Mouse (Mus musculus): ENCODE data around the gene Acta1.

Acta1 gene

GRCm38 (mm10) chr8:123883094-123883493 is 11.5 kb downstream of the Acta1 start:
- no peak for DNase-seq (ENCODE audit: low read depth)

GRCm38 (mm10) chr8:123882412-123882811 is 12.1 kb downstream of the Acta1 start:
- no peak for DNase-seq (ENCODE audit: low read depth)

GRCm38 (mm10) chr8:123880821-123881350 is 13.7 kb downstream of the Acta1 start:
- DNase-seq (ENCODE audit: low read depth) = no peak

GRCm38 (mm10) chr8:123880271-123880670 is 14.3 kb downstream of the Acta1 start:
- no peak for DNase-seq (ENCODE audit: low read depth)

DNA sequence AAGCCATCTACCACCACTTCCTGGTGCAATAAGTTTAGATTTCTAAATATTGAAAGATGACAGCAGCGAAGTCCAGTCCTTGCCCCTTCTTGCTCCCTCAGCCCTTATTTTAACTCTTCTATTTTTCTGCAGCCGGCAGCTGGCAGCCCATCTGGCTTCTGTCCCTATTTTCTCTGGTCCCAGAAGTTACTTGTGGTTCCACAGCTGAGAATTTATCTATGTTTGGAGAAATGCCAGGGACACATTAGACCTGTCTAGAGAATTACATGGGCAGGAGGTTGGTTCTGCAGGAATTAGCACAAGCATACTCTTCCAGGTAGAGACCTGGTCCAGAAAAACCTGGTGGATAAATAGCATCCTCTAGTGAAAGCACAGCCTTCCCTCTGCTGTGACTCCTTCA is 16.7 kb downstream of the Acta1 start:
- DNase-seq (ENCODE audit: low read depth) = no peak

DNA sequence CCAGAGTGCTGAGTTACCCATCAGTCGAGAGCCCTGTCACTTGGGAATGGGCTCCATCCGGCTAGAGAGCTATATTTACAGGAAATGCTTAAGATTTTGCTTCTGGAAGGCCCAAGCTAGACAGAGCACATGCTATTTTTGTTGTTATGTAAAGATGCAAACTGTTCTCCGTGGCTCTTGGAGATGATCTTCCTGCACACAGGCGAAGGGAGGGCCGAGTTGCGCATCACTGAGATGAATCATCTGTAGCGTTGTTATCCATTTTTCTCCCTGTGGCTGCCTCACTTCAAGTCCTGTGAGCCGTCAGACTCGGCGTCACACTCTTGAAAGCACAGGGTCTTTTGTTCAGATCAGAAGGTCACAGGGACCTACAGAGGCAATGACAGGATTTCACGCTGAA is 20.2 kb downstream of the Acta1 start:
- no peak for DNase-seq (ENCODE audit: low read depth)

GRCm38 (mm10) chr8:123873364-123873763 is 21.2 kb downstream of the Acta1 start:
- DNase-seq (ENCODE audit: low read depth) = no peak

DNA sequence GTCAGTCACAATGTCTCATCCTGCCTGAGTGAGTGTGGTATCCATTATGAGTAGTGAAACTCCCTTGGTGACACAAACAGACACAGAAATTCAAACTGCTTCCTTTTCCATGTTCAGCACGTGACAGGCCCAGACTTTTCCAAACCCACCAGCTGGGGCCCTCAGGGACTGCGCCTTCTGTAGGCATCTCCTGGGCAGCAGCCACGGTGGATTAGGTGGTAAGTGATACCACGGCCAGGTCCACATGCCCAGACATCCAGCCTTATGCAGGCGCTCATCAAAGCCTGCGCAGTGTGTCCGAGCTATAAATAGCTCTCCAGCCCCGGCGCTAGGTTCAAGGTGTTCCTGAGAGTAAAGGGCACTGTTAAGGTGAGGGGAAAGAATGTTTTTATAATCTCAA is 22.5 kb downstream of the Acta1 start:
- DNase-seq (ENCODE audit: low read depth) = no peak

- no peak for DNase-seq (ENCODE audit: low read depth)
Observed at GRCm38 (mm10) chr8:123866971-123867370, 27.6 kb downstream of the Acta1 start.

- DNase-seq (ENCODE audit: low read depth) = no peak
Observed at GRCm38 (mm10) chr8:123865786-123866185, 28.8 kb downstream of the Acta1 start.

GRCm38 (mm10) chr8:123860386-123860785 is 34.2 kb downstream of the Acta1 start:
- no peak for DNase-seq (ENCODE audit: low read depth)

GRCm38 (mm10) chr8:123859648-123860259 is 34.8 kb downstream of the Acta1 start, which contains the start of gene Ccsap:
Gene Ccsap (minus strand): TSS chr8:123860209.
- no peak for DNase-seq (ENCODE audit: low read depth)

GRCm38 (mm10) chr8:123858941-123859647 is 35.5 kb downstream of the Acta1 start:
- peak; percentile 94 for DNase-seq (ENCODE audit: low read depth)

DNA sequence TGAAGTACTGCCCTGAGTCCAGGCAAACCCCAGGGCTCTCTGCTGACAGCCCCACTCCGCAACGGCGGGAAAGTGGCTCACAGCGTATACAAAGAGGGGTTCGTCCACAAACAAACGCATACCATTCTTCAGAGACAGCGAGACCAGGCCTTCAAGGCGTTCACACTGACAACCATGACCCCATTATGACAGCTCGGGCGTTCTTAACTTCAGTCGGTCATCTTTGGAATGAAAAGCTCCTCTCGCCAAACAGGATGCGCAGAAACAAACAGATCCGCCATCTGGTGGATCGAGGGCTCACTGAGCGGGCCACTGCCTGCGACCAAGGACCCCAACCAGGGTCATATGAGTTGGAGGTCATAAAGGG is 36.0 kb downstream of the Acta1 start:
- peak; percentile 36 for DNase-seq (ENCODE audit: low read depth)

GRCm38 (mm10) chr8:123857361-123857760 is 37.2 kb downstream of the Acta1 start:
- DNase-seq (ENCODE audit: low read depth) = no peak

DNA sequence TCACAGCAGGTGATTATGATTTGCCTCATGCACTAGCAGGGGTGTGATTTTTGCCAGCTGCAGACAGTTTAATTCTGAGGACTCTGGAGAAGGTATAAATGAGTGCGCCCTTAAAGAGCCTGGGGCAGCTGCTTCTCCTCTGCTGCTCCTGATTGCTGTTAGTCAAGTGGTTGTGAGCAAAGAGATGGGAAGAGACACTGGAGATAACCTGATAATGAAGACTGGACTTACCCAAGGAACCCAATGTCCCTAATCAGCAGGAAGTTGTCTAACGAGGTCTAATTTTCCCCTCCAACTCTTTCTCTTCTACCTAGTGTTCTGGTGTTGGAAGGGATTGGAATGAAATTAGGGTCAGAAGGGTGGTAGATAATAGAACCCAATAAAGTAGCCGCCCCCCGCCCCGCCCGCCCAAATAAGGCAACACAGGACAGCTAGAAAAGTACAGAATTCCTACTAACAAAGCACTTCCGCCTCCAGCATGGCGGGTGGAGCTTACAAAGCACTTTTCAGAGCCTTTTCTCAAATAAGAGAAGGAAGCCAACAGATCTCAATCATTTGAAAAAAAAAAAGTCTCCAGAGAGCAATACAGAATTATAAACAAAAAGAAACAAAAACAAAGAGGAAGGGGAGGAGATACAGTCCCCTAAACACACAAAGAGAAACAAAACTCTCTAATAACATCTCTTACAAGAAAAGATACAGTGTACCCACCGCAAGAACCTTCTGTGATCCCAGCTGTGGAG is 39.6 kb downstream of the Acta1 start:
- no peak for DNase-seq (ENCODE audit: low read depth)

DNA sequence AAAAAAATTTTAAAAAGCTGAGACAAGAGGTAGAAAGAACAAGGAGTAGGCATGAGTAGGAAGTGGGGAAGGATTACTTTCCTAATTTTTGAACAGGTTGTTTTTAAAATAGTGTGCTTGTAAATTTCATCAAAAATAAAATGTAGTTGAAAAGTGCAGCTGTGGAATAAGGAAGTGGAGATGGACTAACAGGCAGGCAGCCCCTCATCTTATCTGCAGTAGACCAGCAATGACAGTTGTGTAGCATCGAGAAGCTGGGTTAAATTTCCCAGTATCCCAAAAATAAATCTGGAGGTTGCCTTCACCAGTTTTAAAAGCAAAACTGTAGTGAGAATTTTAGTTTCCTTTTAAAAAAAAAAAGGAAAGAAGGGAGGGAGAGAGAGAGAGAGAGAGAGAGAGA is 40.3 kb downstream of the Acta1 start:
- DNase-seq (ENCODE audit: low read depth) = no peak

DNA sequence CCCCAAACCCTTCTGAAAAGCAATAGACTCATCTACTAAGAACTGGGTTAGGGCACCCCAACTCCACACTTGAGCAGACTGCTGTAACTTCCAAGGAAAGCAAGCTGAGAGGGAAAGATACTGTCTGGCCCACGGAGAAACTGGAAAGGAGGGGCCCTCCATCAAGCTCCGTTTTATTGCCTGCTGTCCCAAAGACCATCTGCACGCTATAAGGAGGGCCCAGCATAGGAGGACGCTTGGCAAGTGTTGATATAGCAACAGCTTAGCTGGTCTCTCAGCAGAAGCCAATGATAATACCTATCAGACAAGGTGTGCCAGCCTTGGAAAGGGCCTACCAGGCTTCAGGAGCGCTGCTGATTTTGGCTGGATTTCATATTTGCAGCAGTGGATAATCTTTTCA is 43.0 kb downstream of the Acta1 start:
- DNase-seq (ENCODE audit: low read depth) = no peak

DNA sequence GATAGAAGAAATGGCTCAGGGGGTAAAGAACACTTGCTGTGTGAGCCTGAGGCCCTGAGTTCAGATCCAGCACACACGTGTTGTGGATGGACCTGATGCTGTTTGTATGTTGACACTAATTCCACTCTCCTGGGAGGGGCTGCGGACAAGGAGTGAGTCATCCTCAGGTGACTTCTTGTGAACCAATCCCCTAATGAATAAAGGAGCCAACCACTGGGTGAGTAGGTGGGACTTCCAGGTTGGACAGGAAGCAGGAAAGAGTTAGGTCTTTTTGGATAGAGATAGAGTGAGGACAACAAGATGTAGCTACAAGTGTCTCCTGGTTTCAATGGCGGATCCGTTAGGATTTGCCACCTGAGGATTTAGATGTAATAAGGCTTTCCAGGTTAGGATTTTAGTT is 45.2 kb downstream of the Acta1 start:
- no peak for DNase-seq (ENCODE audit: low read depth)

GRCm38 (mm10) chr8:123847546-123847945 is 47.0 kb downstream of the Acta1 start:
- no peak for DNase-seq (ENCODE audit: low read depth)

DNA sequence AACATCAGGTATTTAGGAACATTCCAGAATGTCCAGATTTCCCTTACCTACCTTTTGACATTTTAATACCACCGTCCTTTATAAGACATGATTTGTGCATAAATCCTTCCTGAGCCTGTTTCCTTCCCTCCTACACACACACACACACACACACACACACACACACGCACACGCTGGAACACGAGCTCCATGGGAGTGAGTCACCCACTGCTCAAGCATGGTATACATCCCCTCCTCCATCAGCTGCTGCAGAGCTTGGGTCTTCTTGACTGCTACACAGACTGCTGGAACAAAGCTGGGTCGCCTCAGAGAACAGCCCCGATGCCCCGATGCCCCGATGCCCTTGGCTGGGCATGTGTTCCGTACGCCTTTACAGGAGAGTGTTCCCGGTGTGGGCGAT is 48.0 kb downstream of the Acta1 start:
- DNase-seq (ENCODE audit: low read depth) = no peak

DNA sequence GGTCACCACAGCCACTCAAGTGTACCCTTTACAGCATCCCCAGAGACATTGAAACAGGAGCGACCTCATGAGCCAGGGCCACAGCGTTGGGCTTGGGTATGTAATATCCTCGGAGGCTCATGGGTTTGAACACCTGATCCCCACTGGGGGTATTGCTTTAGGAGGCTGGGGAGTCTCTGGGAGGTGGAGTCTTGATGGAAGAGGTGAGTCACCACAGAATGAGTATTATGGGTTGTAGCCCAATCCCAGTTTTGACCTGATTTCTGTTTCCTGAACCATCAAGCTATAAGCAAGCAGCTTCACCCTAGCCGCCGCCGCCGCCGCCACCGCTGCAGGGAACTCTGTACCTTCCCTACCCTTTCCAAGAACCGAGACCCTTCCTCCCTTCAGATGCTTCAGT is 48.6 kb downstream of the Acta1 start:
- DNase-seq (ENCODE audit: low read depth) = no peak

DNA sequence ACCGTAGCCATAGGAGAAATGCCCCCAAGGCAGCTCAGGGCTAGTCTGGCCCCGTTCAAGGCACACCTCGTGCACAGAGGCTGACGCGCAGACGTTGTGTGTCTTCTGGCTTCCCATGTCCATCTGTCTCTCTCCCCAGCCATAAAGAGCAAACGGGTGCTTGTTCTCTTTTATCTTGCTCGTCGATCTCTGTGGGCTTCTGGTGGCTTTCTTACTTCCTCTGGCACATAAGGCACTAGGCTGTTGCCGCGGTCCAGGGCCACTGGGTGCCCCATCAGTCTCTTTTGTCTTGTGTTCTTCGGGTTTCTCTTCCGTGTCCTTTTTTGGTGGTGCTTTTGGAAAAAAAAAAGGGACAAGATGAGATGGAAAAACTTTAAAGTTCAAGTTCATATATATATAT is 49.4 kb downstream of the Acta1 start:
- DNase-seq (ENCODE audit: low read depth) = no peak
